Mouse (Mus musculus) naive thymus-derived CD4-positive, alpha-beta T cell, adult 5 months (primary cell): ENCODE results near the gene Btbd35f24. TPM values are rescaled to one million over a fixed set of nuclear protein-coding genes. Genes with fewer than 3 reads are reported as not detected.

Experiments used
- polyA plus RNA-seq: library from polyadenylated mRNA; unstranded; fragments of 100-300 nt; shearing (Covaris generic); gene quantifications from one replicate; pipeline ENCODE4 v1.2.1, GENCODE M21; 2017

The Btbd35f24 gene
- not detected for polyA plus RNA-seq

GRCm38 (mm10) chrX:3195727-3196126, at the start of gene Btbd35f24:
TSS of gene Btbd35f24 (minus strand) at chrX:3195827.

Other genes with a start within 250 kb of the Btbd35f24 start
- not detected for gene Btbd35f23, start 119.0 kb downstream of the Btbd35f24 start, polyA plus RNA-seq
- not detected for gene Btbd35f11, start 247.9 kb upstream of the Btbd35f24 start, polyA plus RNA-seq